Mouse (Mus musculus): ENCODE data around the gene Frmd6.

GRCm38 (mm10) chr12:70907651-70908050 is 82.3 kb downstream of the Frmd6 start:
- TF ChIP-seq E2F4 (IDR thresholded peaks at IDR 0.05; ENCODE audit: insufficient read depth) (no peak), POLR2A (IDR thresholded peaks at IDR 0.05; ENCODE audit: insufficient read length, low read depth) (no peak)
